Mouse (Mus musculus) kidney, embryonic 15.5 days (tissue): ENCODE measurements around the gene Foxp2. TPM values are rescaled to one million over a fixed set of nuclear protein-coding genes. Genes with fewer than 3 reads are reported as not detected.

Source experiments
- ATAC-seq: fragments of 200-750 bp; cut with Nextera tagmentation; replicated peaks from 2 replicates; pipeline ENCODE4 v1.8.0; 2017; ENCODE audit warnings: moderate TSS enrichment; ENCODE audit not compliant: low FRiP score
- H3K27ac ChIP-seq: fragments of 300-500 bp; sonication (generic); 2 replicates; pipeline ENCODE4 v1.5.1; 2015; ENCODE audit warnings: mild to moderate bottlenecking, inconsistent platforms
- H3K27me3 ChIP-seq: fragments of 300-500 bp; sonication (generic); 2 replicates; pipeline ENCODE4 v1.6.1; 2015; ENCODE audit warnings: inconsistent platforms
- H3K36me3 ChIP-seq: fragments of 300-500 bp; sonication (generic); 2 replicates; pipeline ENCODE4 v1.6.1; 2015; ENCODE audit warnings: inconsistent platforms
- H3K4me1 ChIP-seq: fragments of 300-500 bp; sonication (generic); 2 replicates; pipeline ENCODE4 v1.6.1; 2015; ENCODE audit warnings: inconsistent platforms
- H3K4me2 ChIP-seq: fragments of 300-500 bp; sonication (generic); 2 replicates; pipeline ENCODE4 v1.6.1; 2015; ENCODE audit warnings: moderate library complexity, mild to moderate bottlenecking, inconsistent platforms
- H3K4me3 ChIP-seq: fragments of 300-500 bp; sonication (generic); replicated peaks from 2 replicates; pipeline ENCODE4 v1.5.1; 2015; ENCODE audit warnings: mild to moderate bottlenecking, inconsistent platforms
- H3K9ac ChIP-seq: fragments of 300-500 bp; sonication (generic); 2 replicates; pipeline ENCODE4 v1.6.1; 2015; ENCODE audit warnings: mild to moderate bottlenecking, inconsistent platforms
- H3K9me3 ChIP-seq: fragments of 300-500 bp; sonication (generic); replicated peaks from 2 replicates; pipeline ENCODE4 v1.6.1; 2016; ENCODE audit warnings: inconsistent platforms
- WGBS: fragments of 180-500 bp; shearing (Covaris S2); methylation state at CpG from one replicate; pipeline ENCODE4 v1.1.7; 2015; ENCODE audit warnings: mixed read lengths; 5-methylcytosine and 5-hydroxymethylcytosine counted together
- polyA plus RNA-seq: library from polyadenylated mRNA; unstranded; fragments of >200 nt; fragmentation: Nextera tagmentation; extraction: Ambion mirVana; gene quantifications from 2 replicates; pipeline ENCODE4 v1.2.1, GENCODE M21; 2015

The Foxp2 gene
- polyA plus RNA-seq, 1 experiment from 2014 or later = 8.3 TPM

GRCm38 (mm10) chr6:15130142-15130541 lies 229.0 kb downstream of the Foxp2 start:
- Histone ChIP-seq H3K9me3 (no peaks in the 10 kb centered on the region), H3K9ac (no peak overlapping the region), H3K4me2 (no peak overlapping the region), H3K4me1 (no peaks in the 10 kb centered on the region), H3K27ac (no peak overlapping the region), H3K4me3 (no peak overlapping the region), H3K27me3 (no peaks in the 10 kb centered on the region), H3K36me3 (no peaks in the 10 kb centered on the region)
- WGBS = 89% methylated on average over 2 of the region's 2 CpGs
- ATAC-seq = no peak

GRCm38 (mm10) chr6:15142094-15142493 lies 240.9 kb downstream of the Foxp2 start:
- Histone ChIP-seq H3K4me1 (no peaks in the 10 kb centered on the region), H3K36me3 (no peaks in the 10 kb centered on the region), H3K4me2 (no peak overlapping the region), H3K27me3 (no peaks in the 10 kb centered on the region), H3K27ac (no peak overlapping the region), H3K9me3 (no peaks in the 10 kb centered on the region), H3K9ac (no peak overlapping the region), H3K4me3 (no peak overlapping the region)
- no peak for ATAC-seq
- 70% methylated on average over 1 of the region's 1 CpGs for WGBS

GRCm38 (mm10) chr6:15151619-15152018 lies 250.5 kb downstream of the Foxp2 start:
- Histone ChIP-seq H3K4me2 (no peak overlapping the region), H3K36me3 (no peaks in the 10 kb centered on the region), H3K27me3 (no peaks in the 10 kb centered on the region), H3K4me3 (no peak overlapping the region), H3K9ac (no peak overlapping the region), H3K4me1 (no peaks in the 10 kb centered on the region), H3K27ac (no peak overlapping the region), H3K9me3 (no peaks in the 10 kb centered on the region)
- no peak for ATAC-seq
- 58% methylated on average over 3 of the region's 3 CpGs for WGBS

- no peak overlapping the region for H3K4me3 ChIP-seq
- no peaks in the 10 kb centered on the region for H3K4me1 ChIP-seq
- H3K4me2 ChIP-seq = no peak overlapping the region
- H3K9ac ChIP-seq = no peak overlapping the region
- H3K27ac ChIP-seq = no peak overlapping the region
- ATAC-seq = no peak
- no peaks in the 10 kb centered on the region for H3K36me3 ChIP-seq
- 86% methylated on average over 2 of the region's 2 CpGs for WGBS
- no peaks in the 10 kb centered on the region for H3K27me3 ChIP-seq
- no peaks in the 10 kb centered on the region for H3K9me3 ChIP-seq
Measured at GRCm38 (mm10) chr6:15163508-15164053, 262.4 kb downstream of the Foxp2 start.

GRCm38 (mm10) chr6:15176754-15177153 lies 275.6 kb downstream of the Foxp2 start:
- no peak overlapping the region for H3K9ac ChIP-seq
- no peaks in the 10 kb centered on the region for H3K27me3 ChIP-seq
- no peak overlapping the region for H3K27ac ChIP-seq
- H3K9me3 ChIP-seq = no peaks in the 10 kb centered on the region
- no peak overlapping the region for H3K4me2 ChIP-seq
- H3K36me3 ChIP-seq = no peaks in the 10 kb centered on the region
- no peaks in the 10 kb centered on the region for H3K4me1 ChIP-seq
- ATAC-seq = no peak
- H3K4me3 ChIP-seq = no peak overlapping the region

- Histone ChIP-seq H3K4me1 (peaks cover 2% of the 10 kb centered on the region; the same call in 1 of the 2 replicates), H3K27ac (no peak overlapping the region), H3K4me3 (no peak overlapping the region), H3K27me3 (no peaks in the 10 kb centered on the region), H3K4me2 (no peak overlapping the region), H3K9me3 (no peaks in the 10 kb centered on the region), H3K36me3 (no peaks in the 10 kb centered on the region), H3K9ac (no peak overlapping the region)
- 72% methylated on average over 5 of the region's 5 CpGs for WGBS
- no peak for ATAC-seq
Measured at GRCm38 (mm10) chr6:15192877-15193276, 291.7 kb downstream of the Foxp2 start.

- no peak overlapping the region for H3K9ac ChIP-seq
- H3K4me1 ChIP-seq = no peaks in the 10 kb centered on the region
- H3K27ac ChIP-seq = no peak overlapping the region
- 62% methylated on average over 10 of the region's 10 CpGs for WGBS
- H3K27me3 ChIP-seq = no peaks in the 10 kb centered on the region
- H3K36me3 ChIP-seq = no peaks in the 10 kb centered on the region
- ATAC-seq = no peak
- H3K4me2 ChIP-seq = no peak overlapping the region
- H3K4me3 ChIP-seq = no peak overlapping the region
- no peaks in the 10 kb centered on the region for H3K9me3 ChIP-seq
Measured at GRCm38 (mm10) chr6:15242176-15242942, 341.2 kb downstream of the Foxp2 start.

GRCm38 (mm10) chr6:15257393-15257792 lies 356.2 kb downstream of the Foxp2 start:
- H3K27me3 ChIP-seq = no peaks in the 10 kb centered on the region
- no peaks in the 10 kb centered on the region for H3K4me1 ChIP-seq
- H3K9me3 ChIP-seq = no peaks in the 10 kb centered on the region
- no peak overlapping the region for H3K27ac ChIP-seq
- ATAC-seq = no peak
- H3K4me2 ChIP-seq = 0 out of 2 replicates have a peak overlapping the region, but pooled peaks have one; percentile 27
- no peaks in the 10 kb centered on the region for H3K36me3 ChIP-seq
- no peak overlapping the region for H3K4me3 ChIP-seq
- WGBS = 28% methylated on average over 7 of the region's 7 CpGs
- no peak overlapping the region for H3K9ac ChIP-seq

- Histone ChIP-seq H3K4me1 (no peaks in the 10 kb centered on the region), H3K9ac (no peak overlapping the region), H3K36me3 (no peaks in the 10 kb centered on the region), H3K27me3 (no peaks in the 10 kb centered on the region), H3K4me3 (no peak overlapping the region), H3K4me2 (peak overlapping the region; percentile 19; the same call in 1 of the 2 replicates), H3K27ac (no peak overlapping the region), H3K9me3 (no peaks in the 10 kb centered on the region)
- 56% methylated on average over 6 of the region's 6 CpGs for WGBS
- no peak for ATAC-seq
Measured at GRCm38 (mm10) chr6:15257893-15258292, 356.7 kb downstream of the Foxp2 start.

- Histone ChIP-seq H3K9me3 (no peaks in the 10 kb centered on the region), H3K27me3 (no peaks in the 10 kb centered on the region), H3K27ac (no peak overlapping the region), H3K4me1 (no peaks in the 10 kb centered on the region), H3K4me3 (no peak overlapping the region), H3K9ac (no peak overlapping the region), H3K4me2 (no peak overlapping the region), H3K36me3 (no peaks in the 10 kb centered on the region)
- WGBS = 70% methylated on average over 2 of the region's 2 CpGs
- ATAC-seq = no peak
Measured at GRCm38 (mm10) chr6:15268136-15268535, 367.0 kb downstream of the Foxp2 start.

GRCm38 (mm10) chr6:15285213-15285612 lies 384.1 kb downstream of the Foxp2 start:
- Histone ChIP-seq H3K27me3 (no peaks in the 10 kb centered on the region), H3K4me3 (no peak overlapping the region), H3K36me3 (no peaks in the 10 kb centered on the region), H3K4me1 (0 out of 2 replicates have a peak, but pooled peaks cover 3% of the 10 kb centered on the region), H3K9ac (no peak overlapping the region), H3K4me2 (no peak overlapping the region), H3K9me3 (no peaks in the 10 kb centered on the region), H3K27ac (no peak overlapping the region)
- 36% methylated on average over 3 of the region's 3 CpGs for WGBS
- ATAC-seq = no peak

GRCm38 (mm10) chr6:15294081-15294480 lies 392.9 kb downstream of the Foxp2 start:
- no peaks in the 10 kb centered on the region for H3K36me3 ChIP-seq
- H3K27me3 ChIP-seq = no peaks in the 10 kb centered on the region
- WGBS = 69% methylated on average over 5 of the region's 5 CpGs
- H3K9ac ChIP-seq = no peak overlapping the region
- no peaks in the 10 kb centered on the region for H3K4me1 ChIP-seq
- no peak overlapping the region for H3K4me3 ChIP-seq
- no peak for ATAC-seq
- no peaks in the 10 kb centered on the region for H3K9me3 ChIP-seq
- no peak overlapping the region for H3K4me2 ChIP-seq
- H3K27ac ChIP-seq = no peak overlapping the region
